Mouse (Mus musculus) CH12.LX (cell line): ENCODE measurements at regions not wholly inside any gene's neighbourhood (a gene's known extent, or its start where the extent isn't known, plus 50 kb on each side); places are given as distances from the start of the nearest gene placed in this dataset.

ENCODE experiments used
- DNase-seq: peaks from one replicate; pipeline ENCODE4 v3.0.0-alpha.2; 2013; ENCODE audit errors: extremely low read depth
- H3K27ac ChIP-seq: 2 replicates; pipeline ENCODE4 v1.5.1; 2012; ENCODE audit warnings: low read depth, mild to moderate bottlenecking, control low read depth, moderate library complexity; ENCODE audit not compliant: insufficient read depth
- H3K27me3 ChIP-seq: replicated peaks from 2 replicates; pipeline ENCODE3; 2012; ENCODE audit warnings: inconsistent platforms
- H3K36me3 ChIP-seq, 2 experiments: replicated peaks in 1 of 2; 2 replicates each; pipeline versions ENCODE3 to v1.6.1; 2012; ENCODE audit warnings: inconsistent platforms in 1 of 2, low read length in 1 of 2, mild to moderate bottlenecking in 1 of 2, mixed read lengths in 1 of 2, moderate library complexity in 1 of 2; ENCODE audit not compliant: control insufficient read depth in 1 of 2, insufficient read depth in 1 of 2
- H3K4me1 ChIP-seq, 2 experiments: 2 replicates each; pipeline ENCODE4 v1.6.1; 2012; ENCODE audit warnings: inconsistent platforms in 1 of 2, moderate library complexity in 1 of 2; ENCODE audit not compliant: insufficient read depth in 2 of 2, control insufficient read depth in 1 of 2
- H3K4me2 ChIP-seq: 2 replicates; pipeline ENCODE4 v1.6.1; 2012; ENCODE audit warnings: low read depth, mild to moderate bottlenecking, control low read depth; ENCODE audit not compliant: poor library complexity, insufficient read depth, severe bottlenecking
- H3K4me3 ChIP-seq, 3 experiments: fragments of 150-350 bp in 1 of 3; sonication (generic) in 1 of 3; replicated peaks in 1 of 3; 2 replicates each; pipeline versions ENCODE3 to v1.5.1; 2011 to 2012; ENCODE audit warnings: low read depth in 2 of 3, low read length in 2 of 3, mild to moderate bottlenecking in 2 of 3, moderate library complexity in 2 of 3, control low read depth in 1 of 3, improper control_type of control experiment in 1 of 3, inconsistent platforms in 1 of 3, mixed read lengths in 1 of 3; ENCODE audit not compliant: poor library complexity in 1 of 3
- H3K79me2 ChIP-seq: replicated peaks from 2 replicates; pipeline ENCODE4 v1.6.1; 2012; ENCODE audit warnings: mild to moderate bottlenecking, moderate library complexity; ENCODE audit not compliant: control insufficient read depth, poor library complexity, insufficient read depth, severe bottlenecking; ENCODE audit errors: extremely low read depth
- H3K9ac ChIP-seq: 2 replicates; pipeline ENCODE4 v1.6.1; 2012; ENCODE audit warnings: low read depth, mild to moderate bottlenecking, control low read depth, moderate library complexity; ENCODE audit not compliant: insufficient read depth
- H3K9me3 ChIP-seq: replicated peaks from 2 replicates; pipeline ENCODE3; 2012; ENCODE audit warnings: low read length, inconsistent platforms, mixed read lengths
- CHD1 ChIP-seq: IDR thresholded peaks from 2 replicates; pipeline ENCODE4 v1.6.1; 2012; ENCODE audit warnings: low read depth, low read length, improper control_type of control experiment, inconsistent platforms
- CHD2 ChIP-seq: IDR thresholded peaks from 2 replicates; pipeline ENCODE4 v1.6.1; 2011; ENCODE audit warnings: low read length, improper control_type of control experiment
- CTCF ChIP-seq, 2 experiments: IDR thresholded peaks in 1 of 2; conservative IDR thresholded peaks in 1 of 2; 2 replicates each; pipeline ENCODE4 v1.5.1; 2011 to 2012; ENCODE audit warnings: low read depth in 2 of 2, low read length in 2 of 2, improper control_type of control experiment in 1 of 2, inconsistent platforms in 1 of 2, mild to moderate bottlenecking in 1 of 2, moderate library complexity in 1 of 2
- E2F4 ChIP-seq: IDR thresholded peaks from 2 replicates; pipeline ENCODE4 v1.6.1; 2011; ENCODE audit warnings: low read depth, low read length, improper control_type of control experiment; ENCODE audit not compliant: insufficient replicate concordance
- GABPA ChIP-seq: IDR thresholded peaks from 2 replicates; pipeline ENCODE4 v1.6.1; 2012; ENCODE audit warnings: low read depth, low read length, improper control_type of control experiment, inconsistent platforms; ENCODE audit not compliant: insufficient replicate concordance
- MAX ChIP-seq: IDR thresholded peaks from 2 replicates; pipeline ENCODE4 v1.6.1; 2011; ENCODE audit warnings: low read length, improper control_type of control experiment
- MAZ ChIP-seq: IDR thresholded peaks from 2 replicates; pipeline ENCODE4 v1.6.1; 2012; ENCODE audit warnings: low read depth, mild to moderate bottlenecking, inconsistent platforms, low read length, improper control_type of control experiment, moderate library complexity
- MEF2A ChIP-seq: IDR thresholded peaks from 2 replicates; pipeline ENCODE4 v1.6.1; 2014; ENCODE audit warnings: low read depth, mild to moderate bottlenecking, inconsistent platforms, low read length, improper control_type of control experiment, borderline replicate concordance
- MXI1 ChIP-seq: IDR thresholded peaks from 2 replicates; pipeline ENCODE4 v1.6.1; 2011; ENCODE audit warnings: mild to moderate bottlenecking, low read depth, low read length, improper control_type of control experiment
- MYC ChIP-seq: IDR thresholded peaks from 2 replicates; pipeline ENCODE4 v1.6.1; 2011; ENCODE audit warnings: low read depth, mild to moderate bottlenecking, improper control_type of control experiment, low read length
- NELFE ChIP-seq: IDR thresholded peaks from 2 replicates; pipeline ENCODE4 v1.6.1; 2011; ENCODE audit warnings: low read depth, low read length, improper control_type of control experiment
- RCOR1 ChIP-seq: conservative IDR thresholded peaks from 2 replicates; pipeline ENCODE4 v1.6.1; 2012; ENCODE audit warnings: low read depth, mild to moderate bottlenecking, inconsistent platforms, low read length, improper control_type of control experiment
- SMC3 ChIP-seq: IDR thresholded peaks from 2 replicates; pipeline ENCODE4 v1.6.1; 2011; ENCODE audit warnings: low read depth, low read length, improper control_type of control experiment
- TBP ChIP-seq: conservative IDR thresholded peaks from 2 replicates; pipeline ENCODE4 v1.6.1; 2011; ENCODE audit warnings: low read depth, low read length, improper control_type of control experiment
- TCF12 ChIP-seq: IDR thresholded peaks from 2 replicates; pipeline ENCODE4 v1.6.1; 2014; ENCODE audit warnings: low read depth, mild to moderate bottlenecking, inconsistent platforms, low read length, improper control_type of control experiment
- UBTF ChIP-seq: IDR thresholded peaks from 2 replicates; pipeline ENCODE4 v1.6.1; 2012; ENCODE audit warnings: low read depth, mild to moderate bottlenecking, inconsistent platforms, low read length, improper control_type of control experiment, moderate library complexity
- USF1 ChIP-seq: IDR thresholded peaks from 2 replicates; pipeline ENCODE4 v1.6.1; 2014; ENCODE audit warnings: low read depth, mild to moderate bottlenecking, inconsistent platforms, low read length, improper control_type of control experiment
- USF2 ChIP-seq: conservative IDR thresholded peaks from 2 replicates; pipeline ENCODE4 v1.6.1; 2011; ENCODE audit warnings: low read depth, low read length, improper control_type of control experiment
- ZMIZ1 ChIP-seq: IDR thresholded peaks from 2 replicates; pipeline ENCODE4 v1.6.1; 2012; ENCODE audit warnings: low read depth, mild to moderate bottlenecking, inconsistent platforms, low read length, improper control_type of control experiment
- dilution Hi-C: fragments of 300-500 bp; cut with MboI; formaldehyde crosslinking; loops from 2 replicates; pipeline ENCODE4 v1.14.3; 2020; ENCODE audit warnings: low sequenced_read_pairs; ENCODE audit not compliant: extremely low pct_unique_long_range_greater_than_20kb, extremely low pct_ligation_motif_present
- in situ Hi-C: fragments of 300-500 bp; cut with MboI; formaldehyde crosslinking; loops from 3 replicates; pipeline ENCODE4 v1.14.3; 2019; ENCODE audit warnings: low sequenced_read_pairs, low pct_ligation_motif_present, low pct_unique_long_range_greater_than_20kb, mixed read lengths

DNA sequence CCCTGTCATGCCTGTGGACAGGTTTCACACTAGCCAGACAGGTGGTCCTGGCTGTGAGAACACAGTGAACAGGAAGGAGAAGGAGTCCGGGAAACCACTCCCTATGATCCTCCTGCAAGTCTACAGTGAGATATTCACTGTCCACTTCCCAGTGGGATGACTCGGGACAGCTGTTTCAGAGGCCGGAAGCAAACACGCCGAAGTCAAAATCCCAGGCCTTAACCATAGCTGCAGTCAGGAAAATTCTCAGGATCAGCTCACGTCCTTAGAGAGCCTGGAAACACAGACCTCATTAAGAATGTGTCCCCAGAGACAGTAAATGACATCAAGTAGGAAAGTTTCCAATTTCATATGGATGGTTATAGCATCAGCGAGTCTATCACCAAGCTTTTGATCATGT, 96.2 kb upstream of the Gas1 start:
- Histone ChIP-seq H3K4me3 (no peak overlapping the region), H3K4me1 (no peaks in the 10 kb centered on the region), H3K9ac (no peak overlapping the region), H3K27ac (no peak overlapping the region), H3K36me3 (no peaks in the 10 kb centered on the region), H3K79me2 (no peaks in the 10 kb centered on the region), H3K9me3 (peaks cover 85% of the 10 kb centered on the region), H3K4me2 (no peak overlapping the region), H3K27me3 (no peaks in the 10 kb centered on the region)
- in situ Hi-C loops = no loop called here
- dilution Hi-C loops = no loop called here
- TF ChIP-seq CHD1 = no peak
- TF ChIP-seq MEF2A = no peak
- no peak for DNase-seq

DNA sequence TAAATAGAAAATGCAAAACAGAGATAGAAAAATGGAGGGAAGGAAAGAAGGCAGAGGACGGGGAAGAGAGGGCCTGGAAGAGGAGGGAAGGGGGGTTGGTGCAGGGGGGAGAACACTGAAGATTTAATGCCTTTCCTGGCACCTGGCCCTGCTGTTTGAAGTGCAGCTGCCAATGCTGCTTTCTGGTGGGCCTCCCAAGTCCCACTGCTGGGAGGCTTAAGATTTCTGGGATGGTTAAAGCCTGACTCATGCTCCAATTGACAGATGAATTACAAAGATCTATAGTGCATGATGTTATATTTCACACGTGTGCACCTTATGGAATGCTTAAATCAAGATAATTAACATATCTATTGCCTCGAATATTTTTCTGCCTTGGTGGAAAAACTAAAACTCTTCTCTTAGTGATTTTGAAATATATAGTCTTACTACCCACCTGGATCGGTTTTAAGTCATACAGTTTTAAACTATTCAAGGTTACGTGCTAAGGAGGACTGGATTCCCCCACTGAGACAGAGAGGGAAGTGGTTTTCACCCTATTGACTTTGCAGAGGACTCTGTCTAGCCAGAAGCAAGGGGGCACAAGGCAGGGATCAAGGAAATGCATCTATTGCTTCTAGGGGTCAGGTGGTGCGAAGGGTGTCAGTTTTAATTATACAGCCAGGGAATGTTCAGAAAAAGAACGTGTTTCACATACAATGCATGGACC, 105.5 kb upstream of the Gas1 start:
- H3K4me2 ChIP-seq = no peak overlapping the region
- H3K4me3 ChIP-seq = no peak overlapping the region
- H3K9me3 ChIP-seq = peaks cover 69% of the 10 kb centered on the region
- DNase-seq = no peak
- H3K27ac ChIP-seq = no peak overlapping the region
- no peak overlapping the region for H3K9ac ChIP-seq
- dilution Hi-C loops = no loop called here
- no peaks in the 10 kb centered on the region for H3K27me3 ChIP-seq
- in situ Hi-C loops = no loop called here
- no peaks in the 10 kb centered on the region for H3K36me3 ChIP-seq
- no peaks in the 10 kb centered on the region for H3K4me1 ChIP-seq
- H3K79me2 ChIP-seq = no peaks in the 10 kb centered on the region
- TF ChIP-seq MYC (no peak), CHD1 (no peak), NELFE (no peak), MAZ (no peak), ZMIZ1 (no peak), E2F4 (no peak), SMC3 (no peak), UBTF (no peak), CTCF (conservative IDR thresholded peaks at IDR 0.05 in 1 of 2, IDR thresholded peaks at IDR 0.05 in 1 of 2; ENCODE audit: low read depth in 2 of 2, low read length in 2 of 2) (no peak), MAX (no peak), USF1 (no peak), MXI1 (no peak), GABPA (no peak), TBP (no peak), TCF12 (no peak), USF2 (no peak), RCOR1 (no peak), CHD2 (no peak)
